Mouse (Mus musculus): ENCODE data around the gene Nr6a1. TPM values are rescaled to one million over a fixed set of nuclear protein-coding genes. Genes with fewer than 3 reads are reported as not detected.

Gene Nr6a1
- polyA plus RNA-seq, 1 experiment from 2014 or later, result 0.84 TPM

GRCm38 (mm10) chr2:38823912-38824583, 103.4 kb downstream of the Nr6a1 start:
- peak; percentile 82 for ATAC-seq
- Histone ChIP-seq H3K9me3 (replicated peaks; ENCODE audit: control insufficient read depth, low read length, poor library complexity, severe bottlenecking) (no peaks in the 10 kb centered on the region), H3K4me1 (ENCODE audit: control insufficient read depth, insufficient read depth, low read length) (peaks cover 12% of the 10 kb centered on the region), H3K4me2 (ENCODE audit: low read length) (peak overlapping the region; percentile 64), H3K36me3 (ENCODE audit: control insufficient read depth, insufficient read depth, low read length) (no peaks in the 10 kb centered on the region), H3K4me3 (ENCODE audit: low read depth, low read length) (peak overlapping the region; percentile 54), H3K9ac (ENCODE audit: low read depth, low read length) (peak overlapping the region; percentile 70), H3K27me3 (ENCODE audit: control insufficient read depth, insufficient read depth, low read depth, low read length) (no peaks in the 10 kb centered on the region), H3K27ac (ENCODE audit: low read length) (peak overlapping the region; percentile 92)
- under 1% methylated on average over 12 of the region's 12 CpGs for WGBS

- Histone ChIP-seq H3K4me3 (ENCODE audit: low read depth, low read length) (peak overlapping the region; percentile 54), H3K4me2 (ENCODE audit: low read length) (peak overlapping the region; percentile 64), H3K27me3 (ENCODE audit: control insufficient read depth, insufficient read depth, low read depth, low read length) (no peaks in the 10 kb centered on the region), H3K9me3 (replicated peaks; ENCODE audit: control insufficient read depth, low read length, poor library complexity, severe bottlenecking) (no peaks in the 10 kb centered on the region), H3K27ac (ENCODE audit: low read length) (peak overlapping the region; percentile 92), H3K36me3 (ENCODE audit: control insufficient read depth, insufficient read depth, low read length) (no peaks in the 10 kb centered on the region), H3K4me1 (ENCODE audit: control insufficient read depth, insufficient read depth, low read length) (peaks cover 12% of the 10 kb centered on the region), H3K9ac (ENCODE audit: low read depth, low read length) (peak overlapping the region; percentile 70)
- WGBS, result 2% methylated on average over 8 of the region's 8 CpGs
- ATAC-seq, result peak; percentile 33
Measured at GRCm38 (mm10) chr2:38823406-38823805, 104.1 kb downstream of the Nr6a1 start.

GRCm38 (mm10) chr2:38822995-38823394, 104.5 kb downstream of the Nr6a1 start:
- WGBS, result 7% methylated on average over 6 of the region's 6 CpGs
- H3K9ac ChIP-seq (ENCODE audit: low read depth, low read length), result peak overlapping the region; percentile 70
- H3K36me3 ChIP-seq (ENCODE audit: control insufficient read depth, insufficient read depth, low read length), result no peaks in the 10 kb centered on the region
- H3K4me3 ChIP-seq (ENCODE audit: low read depth, low read length), result peak overlapping the region; percentile 54
- H3K4me1 ChIP-seq (ENCODE audit: control insufficient read depth, insufficient read depth, low read length), result peaks cover 12% of the 10 kb centered on the region
- no peaks in the 10 kb centered on the region for H3K9me3 ChIP-seq (replicated peaks; ENCODE audit: control insufficient read depth, low read length, poor library complexity, severe bottlenecking)
- H3K27me3 ChIP-seq (ENCODE audit: control insufficient read depth, insufficient read depth, low read depth, low read length), result no peaks in the 10 kb centered on the region
- ATAC-seq, result peak; percentile 92
- H3K4me2 ChIP-seq (ENCODE audit: low read length), result peak overlapping the region; percentile 64
- peak overlapping the region; percentile 92 for H3K27ac ChIP-seq (ENCODE audit: low read length)

- Histone ChIP-seq H3K4me1 (ENCODE audit: control insufficient read depth, insufficient read depth, low read length) (peaks cover under 1% of the 10 kb centered on the region; the same call in 1 of the 2 replicates), H3K9ac (ENCODE audit: low read depth, low read length) (no peak overlapping the region), H3K36me3 (ENCODE audit: control insufficient read depth, insufficient read depth, low read length) (no peaks in the 10 kb centered on the region), H3K27ac (ENCODE audit: low read length) (no peak overlapping the region), H3K4me2 (ENCODE audit: low read length) (no peak overlapping the region), H3K27me3 (ENCODE audit: control insufficient read depth, insufficient read depth, low read depth, low read length) (no peaks in the 10 kb centered on the region), H3K4me3 (ENCODE audit: low read depth, low read length) (no peak overlapping the region), H3K9me3 (replicated peaks; ENCODE audit: control insufficient read depth, low read length, poor library complexity, severe bottlenecking) (no peaks in the 10 kb centered on the region)
- WGBS, result 78% methylated on average over 4 of the region's 4 CpGs
- ATAC-seq, result no peak
Measured at GRCm38 (mm10) chr2:38817487-38817886, 110.0 kb downstream of the Nr6a1 start.

- H3K4me3 ChIP-seq (ENCODE audit: low read depth, low read length), result no peak overlapping the region
- H3K27me3 ChIP-seq (ENCODE audit: control insufficient read depth, insufficient read depth, low read depth, low read length), result no peaks in the 10 kb centered on the region
- WGBS, result 6% methylated on average over 3 of the region's 3 CpGs
Measured at GRCm38 (mm10) chr2:38797087-38797624, 130.3 kb downstream of the Nr6a1 start.

GRCm38 (mm10) chr2:38787338-38787737, 140.2 kb downstream of the Nr6a1 start:
- 52% methylated on average over 4 of the region's 4 CpGs for WGBS
- Histone ChIP-seq H3K36me3 (ENCODE audit: control insufficient read depth, insufficient read depth, low read length) (no peaks in the 10 kb centered on the region), H3K9ac (ENCODE audit: low read depth, low read length) (no peak overlapping the region), H3K4me3 (ENCODE audit: low read depth, low read length) (no peak overlapping the region), H3K9me3 (replicated peaks; ENCODE audit: control insufficient read depth, low read length, poor library complexity, severe bottlenecking) (no peaks in the 10 kb centered on the region), H3K4me2 (ENCODE audit: low read length) (no peak overlapping the region), H3K27me3 (ENCODE audit: control insufficient read depth, insufficient read depth, low read depth, low read length) (no peaks in the 10 kb centered on the region), H3K4me1 (ENCODE audit: control insufficient read depth, insufficient read depth, low read length) (peaks cover 3% of the 10 kb centered on the region; the same call in 1 of the 2 replicates), H3K27ac (ENCODE audit: low read length) (no peak overlapping the region)
- no peak for ATAC-seq

More at GRCm38 (mm10) chr2:38797087-38797624, 130.3 kb downstream of the Nr6a1 start:
- no peaks in the 10 kb centered on the region for H3K9me3 ChIP-seq (replicated peaks; ENCODE audit: control insufficient read depth, low read length, poor library complexity, severe bottlenecking)
- peak; percentile 62; the same call in 1 of the 2 replicates for ATAC-seq
- no peaks in the 10 kb centered on the region for H3K36me3 ChIP-seq (ENCODE audit: control insufficient read depth, insufficient read depth, low read length)
- H3K9ac ChIP-seq (ENCODE audit: low read depth, low read length), result no peak overlapping the region
- H3K4me2 ChIP-seq (ENCODE audit: low read length), result peak overlapping the region; percentile 29; the same call in 1 of the 2 replicates
- H3K27ac ChIP-seq (ENCODE audit: low read length), result no peak overlapping the region
- H3K4me1 ChIP-seq (ENCODE audit: control insufficient read depth, insufficient read depth, low read length), result no peaks in the 10 kb centered on the region; the same call in 1 of the 2 replicates

- Histone ChIP-seq H3K9me3 (replicated peaks; ENCODE audit: control insufficient read depth, low read length, poor library complexity, severe bottlenecking) (no peaks in the 10 kb centered on the region), H3K9ac (ENCODE audit: low read depth, low read length) (no peak overlapping the region), H3K36me3 (ENCODE audit: control insufficient read depth, insufficient read depth, low read length) (no peaks in the 10 kb centered on the region), H3K4me2 (ENCODE audit: low read length) (no peak overlapping the region), H3K27me3 (ENCODE audit: control insufficient read depth, insufficient read depth, low read depth, low read length) (no peaks in the 10 kb centered on the region), H3K27ac (ENCODE audit: low read length) (no peak overlapping the region), H3K4me3 (ENCODE audit: low read depth, low read length) (no peak overlapping the region), H3K4me1 (ENCODE audit: control insufficient read depth, insufficient read depth, low read length) (peaks cover 5% of the 10 kb centered on the region; the same call in 1 of the 2 replicates)
- WGBS, result 22% methylated on average over 5 of the region's 5 CpGs
- no peak for ATAC-seq
Measured at GRCm38 (mm10) chr2:38786216-38786960, 141.1 kb downstream of the Nr6a1 start.

- 27% methylated on average over 3 of the region's 3 CpGs for WGBS
- no peaks in the 10 kb centered on the region for H3K27me3 ChIP-seq (ENCODE audit: control insufficient read depth, insufficient read depth, low read depth, low read length)
- H3K4me2 ChIP-seq (ENCODE audit: low read length), result no peak overlapping the region
- no peak for ATAC-seq
- H3K9ac ChIP-seq (ENCODE audit: low read depth, low read length), result no peak overlapping the region
- H3K9me3 ChIP-seq (replicated peaks; ENCODE audit: control insufficient read depth, low read length, poor library complexity, severe bottlenecking), result no peaks in the 10 kb centered on the region
- no peak overlapping the region for H3K4me3 ChIP-seq (ENCODE audit: low read depth, low read length)
- H3K27ac ChIP-seq (ENCODE audit: low read length), result no peak overlapping the region
- no peaks in the 10 kb centered on the region for H3K36me3 ChIP-seq (ENCODE audit: control insufficient read depth, insufficient read depth, low read length)
- H3K4me1 ChIP-seq (ENCODE audit: control insufficient read depth, insufficient read depth, low read length), result peaks cover 5% of the 10 kb centered on the region; the same call in 1 of the 2 replicates
Measured at GRCm38 (mm10) chr2:38785113-38785512, 142.4 kb downstream of the Nr6a1 start.

GRCm38 (mm10) chr2:38784396-38784795, 143.1 kb downstream of the Nr6a1 start:
- 17% methylated on average over 11 of the region's 11 CpGs for WGBS
- ATAC-seq, result no peak
- H3K27ac ChIP-seq (ENCODE audit: low read length), result no peak overlapping the region
- H3K4me2 ChIP-seq (ENCODE audit: low read length), result no peak overlapping the region
- H3K9ac ChIP-seq (ENCODE audit: low read depth, low read length), result no peak overlapping the region
- H3K4me3 ChIP-seq (ENCODE audit: low read depth, low read length), result no peak overlapping the region
- no peaks in the 10 kb centered on the region for H3K27me3 ChIP-seq (ENCODE audit: control insufficient read depth, insufficient read depth, low read depth, low read length)
- peaks cover 5% of the 10 kb centered on the region; the same call in 1 of the 2 replicates for H3K4me1 ChIP-seq (ENCODE audit: control insufficient read depth, insufficient read depth, low read length)
- H3K36me3 ChIP-seq (ENCODE audit: control insufficient read depth, insufficient read depth, low read length), result no peaks in the 10 kb centered on the region
- no peaks in the 10 kb centered on the region for H3K9me3 ChIP-seq (replicated peaks; ENCODE audit: control insufficient read depth, low read length, poor library complexity, severe bottlenecking)
